Comparison of ENCODE assay signal across 28 mouse cellular contexts in the genomic region with DNA sequence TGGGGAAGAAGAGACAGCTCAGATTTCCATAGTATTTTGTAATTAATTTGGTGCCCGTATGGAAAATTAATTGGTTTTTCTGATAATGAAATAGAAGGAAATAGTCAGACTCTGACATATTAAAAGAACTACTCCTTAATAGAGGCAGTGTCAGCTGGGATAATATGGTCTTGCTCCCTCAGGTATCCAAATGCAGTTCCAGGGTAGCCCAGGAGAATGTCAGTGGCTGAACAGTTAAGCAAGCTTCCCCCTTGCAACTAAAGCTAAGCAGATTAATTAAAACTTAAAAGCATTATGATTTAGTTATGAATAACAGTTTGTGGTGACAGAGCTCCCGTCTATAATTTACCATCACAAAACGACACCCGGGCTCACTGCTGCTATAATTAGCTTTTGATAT.
A peak's percentile ranks its signal among the peaks of the same experiment; 100 is the strongest.
DNase-seq lines count a peak whose midpoint lies in the region; ATAC-seq lines count a peak whose summit lies in the region.
"Had no signal": no experiment of that assay in that cellular context is flagged by ENCODE, and none has a peak within 500 bp of the region (broad histone marks: within the 10 kb centered on the region; RNA-seq: fewer than 3 reads in every experiment).

No protein-coding gene starts in this region.

- H3K4me3 ChIP-seq in forebrain, embryonic 14.5 days (ENCODE audit: low read depth, low read length), result no peak overlapping the region
- no peak overlapping the region for H3K4me3 ChIP-seq in forebrain, embryonic 10.5 days
- no peak overlapping the region for H3K4me3 ChIP-seq in hindbrain, embryonic 14.5 days (replicated peaks; ENCODE audit: low read length)
- no peak overlapping the region for H3K4me3 ChIP-seq in hindbrain, embryonic 16.5 days (ENCODE audit: low read length)
- H3K4me3 ChIP-seq in midbrain, embryonic 15.5 days, result no peak overlapping the region
- no peak overlapping the region for H3K4me3 ChIP-seq in midbrain, embryonic 10.5 days
- H3K4me3 ChIP-seq: embryonic facial prominence, embryonic 13.5 days; embryonic facial prominence, embryonic 15.5 days; erythroblast, embryonic 14.5 days; forebrain, embryonic 13.5 days had no signal

- H3K4me1 ChIP-seq in forebrain, embryonic 14.5 days (ENCODE audit: control insufficient read depth, insufficient read depth, low read length), result no peaks in the 10 kb centered on the region
- no peaks in the 10 kb centered on the region for H3K4me1 ChIP-seq in forebrain, embryonic 10.5 days
- H3K4me1 ChIP-seq in hindbrain, embryonic 14.5 days (replicated peaks; ENCODE audit: control insufficient read depth, insufficient read depth, low read length), result no peaks in the 10 kb centered on the region
- H3K4me1 ChIP-seq in hindbrain, embryonic 16.5 days (ENCODE audit: control insufficient read depth, insufficient read depth, low read depth, low read length), result no peaks in the 10 kb centered on the region
- H3K4me1 ChIP-seq in midbrain, embryonic 15.5 days, result no peaks in the 10 kb centered on the region
- H3K4me1 ChIP-seq in midbrain, embryonic 10.5 days, result no peaks in the 10 kb centered on the region
- H3K4me1 ChIP-seq: embryonic facial prominence, embryonic 13.5 days; embryonic facial prominence, embryonic 15.5 days; forebrain, embryonic 13.5 days had no signal

- no peak overlapping the region for H3K4me2 ChIP-seq in forebrain, embryonic 14.5 days (ENCODE audit: low read length)
- H3K4me2 ChIP-seq in hindbrain, embryonic 14.5 days (replicated peaks), result no peak overlapping the region
- no peak overlapping the region for H3K4me2 ChIP-seq in hindbrain, embryonic 16.5 days (ENCODE audit: low read length)
- H3K4me2 ChIP-seq in midbrain, embryonic 15.5 days, result no peak overlapping the region
- H3K4me2 ChIP-seq: embryonic facial prominence, embryonic 13.5 days; embryonic facial prominence, embryonic 15.5 days; forebrain, embryonic 13.5 days had no signal

- H3K27me3 ChIP-seq in forebrain, embryonic 14.5 days (replicated peaks; ENCODE audit: control insufficient read depth, insufficient read depth, low read length), result no peaks in the 10 kb centered on the region
- H3K27me3 ChIP-seq in forebrain, embryonic 10.5 days (ENCODE audit: poor library complexity, severe bottlenecking), result no peaks in the 10 kb centered on the region
- H3K27me3 ChIP-seq in hindbrain, embryonic 14.5 days (ENCODE audit: control insufficient read depth, insufficient read depth, low read length), result no peaks in the 10 kb centered on the region
- no peaks in the 10 kb centered on the region for H3K27me3 ChIP-seq in hindbrain, embryonic 16.5 days (replicated peaks; ENCODE audit: control insufficient read depth, insufficient read depth, low read length)
- no peaks in the 10 kb centered on the region for H3K27me3 ChIP-seq in midbrain, embryonic 15.5 days (replicated peaks)
- H3K27me3 ChIP-seq in midbrain, embryonic 10.5 days (ENCODE audit: low read depth, poor library complexity, severe bottlenecking), result no peaks in the 10 kb centered on the region
- H3K27me3 ChIP-seq: CH12.LX; embryonic facial prominence, embryonic 13.5 days; embryonic facial prominence, embryonic 15.5 days; forebrain, embryonic 13.5 days had no signal

- 67% methylated on average over 4 of the region's 4 CpGs for WGBS in forebrain, embryonic 14.5 days
- WGBS in forebrain, embryonic 10.5 days, result 89% methylated on average over 4 of the region's 4 CpGs
- 48% methylated on average over 4 of the region's 4 CpGs for WGBS in hindbrain, embryonic 14.5 days
- 52% methylated on average over 4 of the region's 4 CpGs for WGBS in hindbrain, embryonic 16.5 days
- WGBS in midbrain, embryonic 15.5 days, result 48% methylated on average over 4 of the region's 4 CpGs
- WGBS in midbrain, embryonic 10.5 days, result 89% methylated on average over 4 of the region's 4 CpGs

- DNase-seq in forebrain, embryonic 14.5 days (ENCODE audit: low spot score), result peak; percentile 4
- no peak for DNase-seq in forebrain, embryonic 10.5 days (ENCODE audit: extremely low spot score, low spot score)
- DNase-seq in hindbrain, embryonic 14.5 days (ENCODE audit: low spot score), result no peak
- no peak for DNase-seq in midbrain, embryonic 10.5 days (ENCODE audit: low spot score)
- no peak for DNase-seq in kidney, adult 8-10 months
- DNase-seq: adrenal gland, adult 8-10 months; adrenal gland, postnatal 14 days; adrenal gland, postnatal 36 days; B cell, adult 2 months; cerebellum, adult 11 months; cerebellum, adult 18-20 months; cerebellum, adult 8-10 months; cerebellum, adult 9-11 months; cerebellum, postnatal 14 days; cerebellum, postnatal 36 days; embryo, embryonic 11 days had no signal

- H3K36me3 ChIP-seq in forebrain, embryonic 14.5 days (ENCODE audit: control insufficient read depth, insufficient read depth, low read length), result no peaks in the 10 kb centered on the region
- no peaks in the 10 kb centered on the region for H3K36me3 ChIP-seq in forebrain, embryonic 10.5 days (replicated peaks)
- no peaks in the 10 kb centered on the region for H3K36me3 ChIP-seq in hindbrain, embryonic 14.5 days (replicated peaks; ENCODE audit: control insufficient read depth, insufficient read depth)
- H3K36me3 ChIP-seq in hindbrain, embryonic 16.5 days (ENCODE audit: control insufficient read depth, insufficient read depth, low read length), result no peaks in the 10 kb centered on the region
- no peaks in the 10 kb centered on the region for H3K36me3 ChIP-seq in midbrain, embryonic 15.5 days (replicated peaks)
- no peaks in the 10 kb centered on the region for H3K36me3 ChIP-seq in midbrain, embryonic 10.5 days
- H3K36me3 ChIP-seq: embryonic facial prominence, embryonic 13.5 days; embryonic facial prominence, embryonic 15.5 days; G1E had no signal

- H3K9ac ChIP-seq in forebrain, embryonic 14.5 days (ENCODE audit: low read length), result no peak overlapping the region
- H3K9ac ChIP-seq in hindbrain, embryonic 14.5 days, result no peak overlapping the region
- no peak overlapping the region for H3K9ac ChIP-seq in hindbrain, embryonic 16.5 days (ENCODE audit: low read depth, low read length)
- H3K9ac ChIP-seq in midbrain, embryonic 15.5 days, result no peak overlapping the region
- H3K9ac ChIP-seq: embryonic facial prominence, embryonic 13.5 days; embryonic facial prominence, embryonic 15.5 days; forebrain, embryonic 13.5 days had no signal

- no peaks in the 10 kb centered on the region for H3K9me3 ChIP-seq in forebrain, embryonic 14.5 days (replicated peaks; ENCODE audit: control insufficient read depth, low read length)
- no peaks in the 10 kb centered on the region for H3K9me3 ChIP-seq in forebrain, embryonic 10.5 days
- H3K9me3 ChIP-seq in hindbrain, embryonic 14.5 days (ENCODE audit: control insufficient read depth, low read length), result no peaks in the 10 kb centered on the region
- H3K9me3 ChIP-seq in hindbrain, embryonic 16.5 days (ENCODE audit: control insufficient read depth, low read length), result no peaks in the 10 kb centered on the region
- H3K9me3 ChIP-seq in midbrain, embryonic 15.5 days, result no peaks in the 10 kb centered on the region
- H3K9me3 ChIP-seq in midbrain, embryonic 10.5 days (replicated peaks), result no peaks in the 10 kb centered on the region
- H3K9me3 ChIP-seq: embryonic facial prominence, embryonic 13.5 days; embryonic facial prominence, embryonic 15.5 days; forebrain, embryonic 13.5 days; G1E had no signal

- H3K27ac ChIP-seq in forebrain, embryonic 14.5 days (ENCODE audit: low read depth, low read length), result no peak overlapping the region
- no peak overlapping the region for H3K27ac ChIP-seq in forebrain, embryonic 10.5 days
- no peak overlapping the region for H3K27ac ChIP-seq in hindbrain, embryonic 14.5 days
- no peak overlapping the region for H3K27ac ChIP-seq in hindbrain, embryonic 16.5 days (ENCODE audit: low read depth, low read length)
- H3K27ac ChIP-seq in midbrain, embryonic 15.5 days, result no peak overlapping the region
- no peak overlapping the region for H3K27ac ChIP-seq in midbrain, embryonic 10.5 days (replicated peaks)
- H3K27ac ChIP-seq: embryonic facial prominence, embryonic 13.5 days; embryonic facial prominence, embryonic 15.5 days; forebrain, embryonic 13.5 days had no signal

- ATAC-seq in forebrain, embryonic 14.5 days, result 0 out of 2 replicates have a peak, but pooled peaks have one; percentile 32
- ATAC-seq in hindbrain, embryonic 14.5 days (ENCODE audit: low FRiP score), result peak; percentile 59; the same call in 1 of the 2 replicates
- no peak for ATAC-seq in hindbrain, embryonic 16.5 days
- ATAC-seq in midbrain, embryonic 15.5 days (replicated peaks), result 0 out of 2 replicates have a peak, but pooled peaks have one; percentile 58
- ATAC-seq: activated CD4-positive, CD25-positive, alpha-beta regulatory T cell, adult 4 months; CD4-positive, CD25-positive, alpha-beta regulatory T cell, adult 4 months; forebrain, embryonic 13.5 days; forebrain, embryonic 16.5 days; Patski had no signal
